Mouse (Mus musculus) forebrain, embryonic 16.5 days (tissue): ENCODE results near the gene Ccdc162. TPM values are rescaled to one million over a fixed set of nuclear protein-coding genes. Genes with fewer than 3 reads are reported as not detected.
"Not testable (repeated sequence)": the region's sequence is repeated elsewhere in the genome, so short reads cannot be mapped to it uniquely, and the experiment has no call there.

Source experiments
- ATAC-seq: fragments of 200-750 bp; cut with Nextera tagmentation; 2 replicates; pipeline ENCODE4 v1.8.0; 2017; ENCODE audit warnings: mild to moderate bottlenecking, moderate library complexity
- H3K27ac ChIP-seq: fragments of 300-500 bp; sonication (generic); 2 replicates; pipeline ENCODE4 v1.5.1; 2014; ENCODE audit warnings: low read length, control low read depth
- H3K27me3 ChIP-seq: fragments of 300-500 bp; sonication (generic); replicated peaks from 2 replicates; pipeline ENCODE4 v1.6.1; 2014; ENCODE audit warnings: low read length; ENCODE audit not compliant: control insufficient read depth, insufficient read depth
- H3K36me3 ChIP-seq: fragments of 300-500 bp; sonication (generic); 2 replicates; pipeline ENCODE4 v1.6.1; 2014; ENCODE audit not compliant: control insufficient read depth, insufficient read depth
- H3K4me1 ChIP-seq: fragments of 300-500 bp; sonication (generic); replicated peaks from 2 replicates; pipeline ENCODE4 v1.6.1; 2014; ENCODE audit warnings: low read length; ENCODE audit not compliant: control insufficient read depth, insufficient read depth
- H3K4me2 ChIP-seq: fragments of 300-500 bp; sonication (generic); 2 replicates; pipeline ENCODE4 v1.6.1; 2014; ENCODE audit warnings: mild to moderate bottlenecking, low read length, control low read depth
- H3K4me3 ChIP-seq: fragments of 300-500 bp; sonication (generic); replicated peaks from 2 replicates; pipeline ENCODE4 v1.5.1; 2014; ENCODE audit warnings: mild to moderate bottlenecking, low read length, control low read depth
- H3K9ac ChIP-seq: fragments of 300-500 bp; sonication (generic); replicated peaks from 2 replicates; pipeline ENCODE4 v1.6.1; 2014; ENCODE audit warnings: low read depth, low read length, control low read depth
- H3K9me3 ChIP-seq: fragments of 300-500 bp; sonication (generic); 2 replicates; pipeline ENCODE4 v1.6.1; 2016; ENCODE audit warnings: low read length; ENCODE audit not compliant: control insufficient read depth
- WGBS: fragments of 180-500 bp; shearing (Covaris S2); extraction: QIAGEN DNeasy Blood & Tissue Kit; methylation state at CpG from one replicate; pipeline ENCODE4 v1.1.7; 2014; 5-methylcytosine and 5-hydroxymethylcytosine counted together
- polyA plus RNA-seq: library from polyadenylated mRNA; unstranded; fragments of >200 nt; fragmentation: Nextera tagmentation; extraction: Ambion mirVana; gene quantifications from 2 replicates; pipeline ENCODE4 v1.2.1, GENCODE M21; 2015

Ccdc162 gene
- polyA plus RNA-seq, 1 experiment from 2014 or later: 0.44 TPM

GRCm38 (mm10) chr10:41678746-41679360, 37.6 kb downstream of the Ccdc162 start:
- Histone ChIP-seq H3K4me2 (peak overlapping the region; percentile 46), H3K4me1 (peaks cover 12% of the 10 kb centered on the region), H3K9ac (no peak overlapping the region; the same call in 1 of the 2 replicates), H3K36me3 (no peaks in the 10 kb centered on the region), H3K4me3 (peak overlapping the region; percentile 18), H3K9me3 (no peaks in the 10 kb centered on the region), H3K27me3 (peaks cover 2% of the 10 kb centered on the region; the same call in 1 of the 2 replicates), H3K27ac (peak overlapping the region; percentile 64)
- WGBS: 12% methylated on average over 18 of the region's 18 CpGs
- ATAC-seq: peak; percentile 78

GRCm38 (mm10) chr10:41677396-41677795, 39.0 kb downstream of the Ccdc162 start:
- Histone ChIP-seq H3K4me1 (peaks cover 10% of the 10 kb centered on the region), H3K4me3 (no peak overlapping the region), H3K4me2 (no peak overlapping the region), H3K27me3 (no peaks in the 10 kb centered on the region), H3K36me3 (no peaks in the 10 kb centered on the region), H3K9ac (no peak overlapping the region), H3K27ac (no peak overlapping the region), H3K9me3 (no peaks in the 10 kb centered on the region)
- no peak for ATAC-seq
- 64% methylated on average over 8 of the region's 8 CpGs for WGBS

GRCm38 (mm10) chr10:41676661-41677061, 39.8 kb downstream of the Ccdc162 start:
- WGBS: 66% methylated on average over 6 of the region's 6 CpGs
- H3K4me1 ChIP-seq: peaks cover 10% of the 10 kb centered on the region
- no peaks in the 10 kb centered on the region for H3K9me3 ChIP-seq
- ATAC-seq: no peak
- no peaks in the 10 kb centered on the region for H3K36me3 ChIP-seq
- no peaks in the 10 kb centered on the region for H3K27me3 ChIP-seq
- no peak overlapping the region for H3K4me3 ChIP-seq
- H3K4me2 ChIP-seq: no peak overlapping the region
- H3K27ac ChIP-seq: no peak overlapping the region
- no peak overlapping the region for H3K9ac ChIP-seq

GRCm38 (mm10) chr10:41675842-41676571, 40.4 kb downstream of the Ccdc162 start:
- Histone ChIP-seq H3K36me3 (no peaks in the 10 kb centered on the region), H3K27ac (no peak overlapping the region), H3K4me2 (no peak overlapping the region), H3K9ac (no peak overlapping the region), H3K4me3 (no peak overlapping the region), H3K27me3 (no peaks in the 10 kb centered on the region), H3K4me1 (peaks cover 10% of the 10 kb centered on the region), H3K9me3 (no peaks in the 10 kb centered on the region)
- 83% methylated on average over 6 of the region's 6 CpGs for WGBS
- ATAC-seq: no peak

- 87% methylated on average over 6 of the region's 6 CpGs for WGBS
Measured at GRCm38 (mm10) chr10:41675243-41675642, 41.2 kb downstream of the Ccdc162 start.

GRCm38 (mm10) chr10:41674362-41674761, 42.1 kb downstream of the Ccdc162 start:
- Histone ChIP-seq H3K4me2 (no peak overlapping the region), H3K27ac (no peak overlapping the region), H3K9ac (no peak overlapping the region), H3K36me3 (no peaks in the 10 kb centered on the region), H3K4me3 (no peak overlapping the region), H3K4me1 (peaks cover 10% of the 10 kb centered on the region), H3K9me3 (no peaks in the 10 kb centered on the region), H3K27me3 (no peaks in the 10 kb centered on the region)
- no peak for ATAC-seq
- WGBS: 77% methylated on average over 3 of the region's 3 CpGs

More at GRCm38 (mm10) chr10:41675243-41675642, 41.2 kb downstream of the Ccdc162 start:
- no peak overlapping the region for H3K4me3 ChIP-seq
- peaks cover 10% of the 10 kb centered on the region for H3K4me1 ChIP-seq
- ATAC-seq: no peak
- no peaks in the 10 kb centered on the region for H3K9me3 ChIP-seq
- no peak overlapping the region for H3K27ac ChIP-seq
- no peaks in the 10 kb centered on the region for H3K36me3 ChIP-seq
- no peaks in the 10 kb centered on the region for H3K27me3 ChIP-seq
- no peak overlapping the region for H3K4me2 ChIP-seq
- no peak overlapping the region for H3K9ac ChIP-seq

GRCm38 (mm10) chr10:41670196-41670595, 46.2 kb downstream of the Ccdc162 start:
- Histone ChIP-seq H3K4me1 (no peaks in the 10 kb centered on the region), H3K36me3 (no peaks in the 10 kb centered on the region)
- 81% methylated on average over 5 of the region's 5 CpGs for WGBS

GRCm38 (mm10) chr10:41665498-41665897, 50.9 kb downstream of the Ccdc162 start:
- WGBS: 85% methylated on average over 1 of the region's 1 CpGs
- Histone ChIP-seq H3K4me2 (no peak overlapping the region), H3K4me1 (no peaks in the 10 kb centered on the region), H3K27ac (no peak overlapping the region), H3K36me3 (no peaks in the 10 kb centered on the region), H3K9me3 (no peaks in the 10 kb centered on the region), H3K4me3 (no peak overlapping the region), H3K27me3 (no peaks in the 10 kb centered on the region), H3K9ac (no peak overlapping the region)
- ATAC-seq: no peak

More at GRCm38 (mm10) chr10:41670196-41670595, 46.2 kb downstream of the Ccdc162 start:
- H3K4me2 ChIP-seq: no peak overlapping the region
- no peak overlapping the region for H3K4me3 ChIP-seq
- H3K27me3 ChIP-seq: no peaks in the 10 kb centered on the region
- no peak overlapping the region for H3K27ac ChIP-seq
- no peak overlapping the region for H3K9ac ChIP-seq
- H3K9me3 ChIP-seq: no peaks in the 10 kb centered on the region
- ATAC-seq: no peak

- not testable (repeated sequence) for H3K4me1 ChIP-seq, H3K36me3 ChIP-seq, H3K27ac ChIP-seq, H3K9me3 ChIP-seq, H3K9ac ChIP-seq, H3K4me2 ChIP-seq, H3K4me3 ChIP-seq, ATAC-seq, H3K27me3 ChIP-seq
- WGBS: 87% methylated on average over 6 of the region's 6 CpGs
Measured at GRCm38 (mm10) chr10:41659671-41660070, 56.8 kb downstream of the Ccdc162 start.
